Mouse (Mus musculus): ENCODE data around the gene Zbtb25.

The Zbtb25 gene

DNA sequence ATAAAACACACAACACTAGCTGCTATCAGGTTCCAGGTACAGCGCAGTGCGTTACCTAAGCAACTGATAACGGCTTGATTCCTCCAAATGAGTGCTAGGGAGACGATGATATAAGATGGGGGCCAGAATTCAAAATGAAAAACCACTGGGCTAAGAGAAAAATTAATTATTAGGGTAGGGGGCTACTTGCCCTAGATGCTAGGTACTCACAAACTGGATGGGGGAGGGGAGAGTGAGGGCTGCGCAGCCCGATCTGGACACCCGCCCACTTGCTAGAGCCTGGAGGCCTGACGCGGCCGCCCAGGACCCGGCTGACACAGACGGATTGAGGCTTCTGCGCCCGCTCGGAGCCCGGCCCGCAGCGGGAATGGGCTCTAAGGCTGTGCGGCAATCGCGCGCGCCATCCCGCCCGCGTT, 604 bp downstream of the Zbtb25 start:
- no peak; the same call in 1 of the 2 replicates for TF ChIP-seq GATA4 (IDR thresholded peaks at IDR 0.05; ENCODE audit: insufficient replicate concordance, low read length)

DNA sequence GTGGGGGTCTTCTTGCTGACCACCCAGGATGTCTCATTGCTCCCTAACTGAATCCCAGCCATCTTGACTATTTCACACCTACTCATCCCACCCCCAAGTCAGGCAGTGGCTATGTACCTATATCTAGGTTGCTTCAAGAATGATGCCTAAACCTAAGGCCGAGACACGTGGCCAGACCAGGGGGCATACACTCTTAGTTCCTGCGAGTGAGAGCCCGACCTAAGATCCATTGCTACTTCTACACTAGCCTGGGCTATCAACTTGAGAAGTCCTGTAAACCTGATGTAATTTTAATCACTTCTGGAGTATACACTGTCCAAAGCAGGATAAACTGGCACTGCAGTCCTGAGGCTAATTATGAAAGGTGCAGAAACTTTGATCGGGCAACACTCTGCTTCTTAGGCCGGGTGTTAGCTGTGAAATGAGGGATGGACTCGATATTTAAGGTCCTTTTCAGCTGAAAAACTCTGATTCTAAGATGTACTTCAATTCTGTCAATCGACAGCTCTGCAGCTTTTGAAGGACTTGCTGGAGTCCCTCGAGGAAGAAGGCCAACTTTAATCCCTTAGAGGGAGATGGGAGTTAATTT, 1.1 kb downstream of the Zbtb25 start:
- no peak for TF ChIP-seq GATA4 (IDR thresholded peaks at IDR 0.05; ENCODE audit: insufficient replicate concordance, low read length)

DNA sequence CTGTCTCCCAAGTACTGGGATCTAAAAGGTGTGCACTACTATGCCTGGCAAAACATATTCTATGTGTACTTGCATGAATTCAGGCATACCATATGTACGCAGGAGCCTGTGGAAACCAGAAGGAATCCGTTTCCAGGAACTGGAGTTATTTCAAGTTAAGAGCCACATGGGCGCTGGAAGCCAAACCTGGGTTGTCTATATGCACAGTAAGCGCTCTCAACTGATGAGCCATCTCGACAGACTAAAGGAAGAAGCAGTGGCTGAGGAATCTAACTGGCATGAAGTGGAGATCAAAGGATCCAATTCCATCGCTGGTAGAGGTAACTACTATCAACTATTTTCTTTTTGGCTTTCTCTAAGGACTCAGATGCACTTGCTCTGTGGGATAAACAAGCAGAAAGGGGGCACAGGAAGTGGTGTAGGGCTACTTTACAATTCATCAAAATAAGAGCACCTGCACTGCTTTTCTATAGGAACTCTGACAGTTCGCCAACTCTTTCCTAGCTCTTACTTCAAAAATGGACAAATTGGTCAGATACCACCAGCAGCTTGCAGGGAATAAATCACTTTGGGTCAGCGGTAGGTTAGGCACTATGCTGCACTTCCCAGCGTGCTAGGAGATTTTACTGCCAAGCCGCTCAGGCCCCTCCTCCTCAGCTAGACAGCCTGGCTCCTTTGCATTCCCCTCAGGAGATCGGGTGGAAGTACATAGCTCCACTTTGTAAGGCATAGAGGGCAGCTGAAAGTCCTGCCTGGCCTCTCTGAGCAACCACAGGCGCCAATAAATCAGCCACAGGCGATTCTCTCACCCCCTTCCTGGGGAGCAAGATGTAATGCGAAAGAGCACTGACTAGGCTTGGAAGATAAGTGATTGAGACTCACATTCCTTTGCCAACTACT, 2.1 kb downstream of the Zbtb25 start:
- no peak for TF ChIP-seq GATA4 (IDR thresholded peaks at IDR 0.05; ENCODE audit: insufficient replicate concordance, low read length)

DNA sequence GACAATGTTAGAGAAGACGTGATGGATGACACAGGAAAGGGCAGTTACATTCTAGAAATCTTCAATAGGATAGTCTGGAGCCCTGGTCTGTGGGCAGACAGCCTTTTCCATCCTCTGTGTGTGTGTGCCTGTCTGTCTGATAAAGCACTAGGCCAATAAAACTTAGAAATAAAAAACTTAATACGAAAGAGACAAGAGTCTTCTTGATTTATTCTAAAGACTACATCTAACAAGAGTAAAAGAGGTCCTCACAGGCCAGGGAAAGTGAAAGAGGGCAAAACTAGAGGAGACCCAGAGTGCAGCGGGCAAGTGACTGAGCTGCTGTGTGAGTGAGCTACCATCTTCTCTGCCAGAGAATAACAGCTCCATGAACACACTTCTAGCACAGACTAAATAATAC, 3.1 kb downstream of the Zbtb25 start:
- no peak for TF ChIP-seq GATA4 (IDR thresholded peaks at IDR 0.05; ENCODE audit: insufficient replicate concordance, low read length)

DNA sequence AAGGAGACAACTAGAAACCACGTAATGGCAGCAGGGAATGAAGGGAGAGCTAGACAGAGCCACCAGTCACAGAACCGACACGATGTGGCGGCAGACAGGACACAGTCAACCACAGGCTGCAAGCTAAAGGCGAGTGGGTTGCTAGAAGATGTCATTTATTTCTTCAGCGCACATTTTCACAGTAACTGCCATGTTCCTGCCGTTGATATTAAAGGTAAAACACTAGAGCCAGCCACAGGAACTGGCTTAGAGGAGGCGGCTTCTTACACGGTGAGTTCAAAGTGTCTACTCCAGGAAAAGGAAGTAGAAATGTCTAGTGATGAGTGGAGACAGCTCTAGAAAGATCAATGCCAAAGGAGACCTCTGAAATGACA, 7.1 kb downstream of the Zbtb25 start:
- no peak for TF ChIP-seq GATA4 (IDR thresholded peaks at IDR 0.05; ENCODE audit: insufficient replicate concordance, low read length)

DNA sequence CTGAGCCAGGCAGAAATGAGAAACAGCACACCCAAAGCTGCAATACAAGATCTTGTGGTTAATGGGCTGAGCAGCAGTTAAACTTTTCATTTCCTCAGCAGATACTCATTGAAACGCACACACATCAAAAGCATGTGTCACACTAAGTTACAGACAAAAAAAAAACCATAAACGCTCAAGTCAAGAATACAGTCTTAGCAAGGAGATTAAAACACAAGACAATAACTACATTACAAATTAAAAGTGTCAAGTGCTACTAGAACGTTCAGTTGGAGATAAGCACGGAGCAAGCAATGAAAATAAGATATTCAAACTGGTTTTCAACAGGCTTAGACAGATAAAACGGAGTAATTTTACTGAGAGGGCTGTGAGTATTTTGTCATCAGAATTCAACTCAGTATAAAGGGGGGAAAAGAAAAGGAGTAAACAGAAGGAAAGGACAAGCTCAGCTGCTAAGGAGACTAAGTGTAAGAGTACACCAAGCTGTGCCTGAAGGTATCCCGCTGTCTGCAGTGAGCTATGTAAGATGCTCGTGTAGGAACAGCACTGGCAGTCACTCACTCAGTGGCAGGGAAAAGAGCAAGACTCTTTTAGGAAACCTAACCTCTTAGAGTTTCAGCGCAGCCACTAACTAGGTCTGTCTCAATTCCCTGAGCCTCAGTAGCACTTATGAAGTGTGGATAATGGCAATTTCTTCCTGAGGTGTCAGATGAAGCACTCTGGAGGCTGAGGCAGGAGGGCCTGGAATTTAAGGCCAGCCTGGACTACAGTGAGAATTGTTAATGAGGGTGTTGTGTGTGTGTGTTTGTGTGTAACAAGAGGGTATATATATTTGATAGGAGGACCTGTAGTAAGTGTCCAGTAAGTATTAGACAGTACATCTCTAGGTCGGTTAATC, 7.7 kb downstream of the Zbtb25 start:
- no peak for TF ChIP-seq GATA4 (IDR thresholded peaks at IDR 0.05; ENCODE audit: insufficient replicate concordance, low read length)

DNA sequence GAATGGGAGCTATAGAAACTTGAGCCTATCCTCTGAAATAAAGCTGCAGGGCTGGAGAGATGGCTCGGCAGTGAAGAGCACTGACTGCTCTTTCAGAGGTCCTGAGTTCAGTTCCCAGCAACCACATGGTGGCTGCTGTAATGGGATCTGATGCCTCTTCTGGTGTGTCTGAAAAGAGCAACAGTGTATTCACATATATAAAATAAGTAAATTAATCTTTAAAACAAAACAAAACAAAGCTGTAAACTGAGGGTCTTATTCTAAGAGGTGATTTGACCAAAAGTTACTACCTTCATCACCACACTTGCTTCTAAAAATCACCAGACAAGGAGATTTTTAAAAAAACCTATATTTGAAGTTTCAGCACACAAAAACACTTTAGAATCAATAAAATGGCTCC, 8.5 kb downstream of the Zbtb25 start:
- TF ChIP-seq GATA4 (IDR thresholded peaks at IDR 0.05; ENCODE audit: insufficient replicate concordance, low read length): no peak

DNA sequence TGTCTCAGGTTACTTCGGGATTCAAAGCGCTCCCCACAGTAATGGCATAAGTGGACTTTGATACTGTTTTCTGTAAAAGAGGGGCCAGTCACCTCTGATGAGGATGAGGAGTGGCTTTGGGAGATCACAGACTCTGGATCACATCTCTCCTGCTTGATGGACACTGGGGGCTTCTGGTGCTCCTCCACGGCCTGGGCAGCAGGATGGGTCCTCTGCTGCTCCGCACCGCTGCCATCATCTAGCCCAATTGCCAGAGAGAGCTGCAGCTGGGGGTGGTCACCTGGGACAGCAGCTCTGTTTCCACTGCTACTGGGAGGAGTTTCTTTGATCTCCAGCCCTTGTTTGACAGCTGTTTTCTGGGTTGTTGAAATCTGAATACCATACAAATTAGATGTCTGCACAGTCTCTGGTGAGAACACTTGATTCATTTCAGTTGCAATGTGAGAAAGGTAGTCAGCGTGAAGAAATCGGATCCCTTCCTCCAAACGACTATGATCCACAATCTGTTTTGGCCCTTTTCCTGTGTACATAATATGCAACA, 19.7 kb downstream of the Zbtb25 start:
- no peak for TF ChIP-seq GATA4 (IDR thresholded peaks at IDR 0.05; ENCODE audit: insufficient replicate concordance, low read length)

DNA sequence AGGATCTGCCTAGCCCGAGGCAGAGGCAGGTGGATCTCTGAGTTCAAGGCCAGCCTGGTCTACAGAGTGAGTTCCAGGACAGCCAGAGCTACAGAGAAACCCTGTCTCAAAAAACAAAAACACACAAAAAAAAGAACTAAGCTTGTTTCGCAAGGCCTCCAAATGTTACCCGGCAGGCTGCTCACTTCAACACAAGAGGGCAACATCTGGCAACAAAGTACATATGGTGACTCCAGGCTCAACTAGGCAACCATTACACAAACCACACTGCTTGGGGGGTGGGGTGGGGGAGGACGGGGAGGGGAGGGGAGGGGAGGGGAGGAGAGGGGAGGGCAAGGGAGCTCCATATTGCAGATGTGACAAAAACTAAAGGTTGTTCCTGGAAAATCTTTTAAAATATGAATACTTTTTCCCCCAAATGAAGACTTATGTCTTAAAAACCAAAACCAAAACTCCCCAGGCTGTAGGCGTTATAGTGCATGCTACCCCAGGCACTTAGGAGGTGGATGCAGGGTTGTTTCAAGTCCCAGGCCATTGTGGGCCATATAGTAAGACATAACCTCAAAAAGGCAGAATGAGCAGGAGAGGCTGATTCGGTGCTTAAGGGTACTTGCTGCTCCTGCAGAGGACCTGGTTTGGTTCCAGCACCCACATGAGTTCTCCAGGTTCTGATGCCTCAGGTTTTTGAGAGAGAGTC, 23.5 kb downstream of the Zbtb25 start:
- TF ChIP-seq GATA4 (IDR thresholded peaks at IDR 0.05; ENCODE audit: insufficient replicate concordance, low read length): no peak

DNA sequence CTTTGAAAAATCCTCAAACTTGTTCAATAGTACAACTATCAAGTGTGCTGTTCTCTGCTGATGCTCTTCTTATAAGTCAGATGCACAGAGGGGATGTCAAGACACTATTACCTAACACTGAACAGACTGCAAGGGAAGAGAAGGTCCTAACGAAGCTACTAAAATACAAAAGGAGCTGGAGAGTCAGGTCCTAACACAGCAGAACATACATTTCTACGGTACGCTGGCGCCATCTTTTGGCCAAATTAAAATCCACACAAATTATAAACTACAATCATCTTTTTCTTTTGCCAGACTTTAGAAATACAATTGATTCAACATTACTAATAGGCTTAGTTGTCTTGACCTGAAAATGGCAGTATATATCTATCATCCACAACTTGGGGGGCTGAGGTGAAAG, 28.3 kb downstream of the Zbtb25 start:
- TF ChIP-seq GATA4 (IDR thresholded peaks at IDR 0.05; ENCODE audit: insufficient replicate concordance, low read length): no peak

DNA sequence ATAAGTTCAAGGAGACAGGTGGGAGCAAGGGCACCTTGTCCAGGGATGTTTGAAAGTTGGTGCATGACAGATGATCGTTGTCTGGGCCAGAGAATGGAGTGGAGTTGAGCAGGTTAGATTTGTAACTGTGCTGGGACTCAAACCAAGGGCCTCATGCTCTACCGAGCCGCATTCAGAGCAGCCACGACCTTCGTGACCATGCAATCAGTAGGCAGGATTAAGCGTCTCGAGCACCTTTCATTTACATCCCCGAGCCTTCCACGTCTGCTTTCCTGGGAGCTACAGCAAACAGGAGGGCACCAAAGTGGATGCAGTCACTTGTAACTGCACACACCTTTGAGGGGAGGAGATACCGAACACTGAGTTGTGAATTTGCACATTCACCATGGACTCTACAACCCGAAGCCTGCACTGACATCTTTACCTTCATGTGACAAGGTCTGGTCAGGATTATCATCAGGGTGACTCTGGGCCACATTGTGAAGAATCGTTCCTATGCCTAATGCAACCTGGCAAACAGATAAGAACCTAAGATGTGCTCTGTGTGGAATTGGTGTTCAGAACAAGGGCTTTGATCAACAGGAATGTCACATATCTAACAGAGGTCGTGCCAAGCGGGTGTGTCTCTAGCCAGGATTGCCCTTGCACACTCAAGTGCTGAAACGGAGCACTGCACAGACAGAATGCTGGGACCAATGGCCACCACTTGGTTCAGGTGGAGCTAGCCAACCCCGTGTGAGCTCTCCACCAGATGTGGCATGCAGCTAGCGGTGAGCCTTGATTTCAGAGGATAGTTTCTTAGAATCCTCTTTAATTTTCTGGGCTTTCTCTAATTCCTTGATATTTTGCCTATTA, 33.1 kb downstream of the Zbtb25 start:
- no peak for TF ChIP-seq GATA4 (IDR thresholded peaks at IDR 0.05; ENCODE audit: insufficient replicate concordance, low read length)

DNA sequence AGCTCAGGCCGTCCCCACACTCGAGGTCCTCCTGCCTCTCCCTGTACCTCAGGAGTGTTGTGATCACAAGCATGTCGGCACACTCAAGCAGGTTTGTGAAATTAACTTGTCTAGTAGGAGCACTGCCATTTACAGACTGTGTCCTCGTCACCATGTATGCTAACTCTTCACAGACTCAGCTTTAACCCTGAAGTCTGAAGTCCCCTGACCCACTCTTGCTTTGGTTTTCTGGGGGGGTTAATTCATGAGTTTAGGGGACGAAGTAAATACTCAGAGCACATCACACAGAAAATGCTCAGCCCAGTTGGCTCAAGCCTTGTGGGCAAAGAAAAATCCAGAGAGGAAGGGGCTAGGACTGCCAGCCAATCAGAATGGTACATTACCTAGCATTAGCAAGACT, 33.8 kb downstream of the Zbtb25 start:
- TF ChIP-seq GATA4 (IDR thresholded peaks at IDR 0.05; ENCODE audit: insufficient replicate concordance, low read length): no peak

DNA sequence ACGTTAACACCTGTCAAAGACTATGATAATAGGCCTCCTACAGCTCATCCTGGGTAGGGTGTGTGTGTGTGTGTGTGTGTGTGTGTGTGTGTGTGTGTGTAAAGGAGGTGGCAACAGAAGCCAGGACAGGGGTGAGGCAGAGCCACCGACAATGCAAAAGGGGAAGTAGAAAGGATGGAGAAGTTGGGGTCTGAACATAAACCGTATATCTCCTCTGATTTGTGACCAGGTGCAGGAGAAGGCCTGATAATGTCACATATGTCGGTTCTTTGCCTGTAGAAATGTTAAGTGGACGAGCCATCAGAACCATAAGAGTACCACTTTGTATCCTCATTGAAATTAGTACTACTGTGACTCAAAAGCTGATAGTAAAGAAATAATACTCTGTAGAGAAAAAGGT, 35.7 kb downstream of the Zbtb25 start:
- no peak for TF ChIP-seq GATA4 (IDR thresholded peaks at IDR 0.05; ENCODE audit: insufficient replicate concordance, low read length)
